Mouse (Mus musculus) embryonic facial prominence, embryonic 13.5 days (tissue): ENCODE measurements around the gene Dock2. TPM values are rescaled to one million over a fixed set of nuclear protein-coding genes. Genes with fewer than 3 reads are reported as not detected.
"Not testable (repeated sequence)": the region's sequence is repeated elsewhere in the genome, so short reads cannot be mapped to it uniquely, and the experiment has no call there.

ENCODE experiments used
- ATAC-seq: fragments of 200-750 bp; cut with Nextera tagmentation; 2 replicates; pipeline ENCODE4 v1.8.0; 2017; ENCODE audit warnings: low read depth; ENCODE audit not compliant: insufficient number of reproducible peaks, insufficient read depth, low FRiP score, low TSS enrichment
- H3K27ac ChIP-seq: fragments of 300-500 bp; sonication (generic); 2 replicates; pipeline ENCODE4 v1.5.1; 2015; ENCODE audit warnings: moderate library complexity, mild to moderate bottlenecking, inconsistent platforms
- H3K27me3 ChIP-seq: fragments of 300-500 bp; sonication (generic); 2 replicates; pipeline ENCODE4 v1.6.1; 2015; ENCODE audit warnings: mild to moderate bottlenecking, inconsistent platforms
- H3K36me3 ChIP-seq: fragments of 300-500 bp; sonication (generic); 2 replicates; pipeline ENCODE4 v1.6.1; 2015; ENCODE audit warnings: mild to moderate bottlenecking, inconsistent platforms
- H3K4me1 ChIP-seq: fragments of 300-500 bp; sonication (generic); 2 replicates; pipeline ENCODE4 v1.6.1; 2015; ENCODE audit warnings: inconsistent platforms
- H3K4me2 ChIP-seq: fragments of 300-500 bp; sonication (generic); 2 replicates; pipeline ENCODE4 v1.6.1; 2015; ENCODE audit warnings: moderate library complexity, mild to moderate bottlenecking, inconsistent platforms
- H3K4me3 ChIP-seq: fragments of 300-500 bp; sonication (generic); 2 replicates; pipeline ENCODE4 v1.5.1; 2015; ENCODE audit warnings: mild to moderate bottlenecking, inconsistent platforms
- H3K9ac ChIP-seq: fragments of 300-500 bp; sonication (generic); 2 replicates; pipeline ENCODE4 v1.6.1; 2015; ENCODE audit warnings: mild to moderate bottlenecking, inconsistent platforms
- H3K9me3 ChIP-seq: fragments of 300-500 bp; sonication (generic); 2 replicates; pipeline ENCODE4 v1.6.1; 2016; ENCODE audit warnings: inconsistent platforms
- WGBS: fragments of 180-500 bp; shearing (Covaris S2); methylation state at CpG from one replicate; pipeline ENCODE4 v1.1.7; 2015; ENCODE audit warnings: mixed read lengths; 5-methylcytosine and 5-hydroxymethylcytosine counted together
- polyA plus RNA-seq: library from polyadenylated mRNA; unstranded; fragments of >200 nt; fragmentation: Nextera tagmentation; extraction: Ambion mirVana; gene quantifications from 2 replicates; pipeline ENCODE4 v1.2.1, GENCODE M21; 2015

The Dock2 gene
- polyA plus RNA-seq, 1 experiment from 2014 or later = 0.98 TPM

GRCm38 (mm10) chr11:34228758-34229364, 554.8 kb downstream of the Dock2 start:
- Histone ChIP-seq H3K9ac (no peak overlapping the region), H3K27ac (no peak overlapping the region), H3K4me2 (no peak overlapping the region), H3K36me3 (no peaks in the 10 kb centered on the region), H3K4me3 (no peak overlapping the region), H3K4me1 (no peaks in the 10 kb centered on the region), H3K27me3 (no peaks in the 10 kb centered on the region), H3K9me3 (no peaks in the 10 kb centered on the region)
- WGBS = 38% methylated on average over 6 of the region's 6 CpGs
- no peak for ATAC-seq

- no peaks in the 10 kb centered on the region for H3K27me3 ChIP-seq
- ATAC-seq = no peak
- H3K9ac ChIP-seq = no peak overlapping the region
- H3K4me3 ChIP-seq = no peak overlapping the region
- no peaks in the 10 kb centered on the region for H3K4me1 ChIP-seq
- no peaks in the 10 kb centered on the region for H3K36me3 ChIP-seq
- H3K4me2 ChIP-seq = no peak overlapping the region
- H3K27ac ChIP-seq = no peak overlapping the region
- no peaks in the 10 kb centered on the region for H3K9me3 ChIP-seq
- 59% methylated on average over 1 of the region's 1 CpGs for WGBS
Measured at GRCm38 (mm10) chr11:34227180-34227579, 556.5 kb downstream of the Dock2 start.

GRCm38 (mm10) chr11:34220596-34220995, 563.1 kb downstream of the Dock2 start:
- not testable (repeated sequence) for H3K27ac ChIP-seq, H3K4me3 ChIP-seq, H3K9me3 ChIP-seq, ATAC-seq, H3K36me3 ChIP-seq, H3K27me3 ChIP-seq, H3K4me2 ChIP-seq, H3K4me1 ChIP-seq, H3K9ac ChIP-seq
- 93% methylated on average over 4 of the region's 4 CpGs for WGBS

DNA sequence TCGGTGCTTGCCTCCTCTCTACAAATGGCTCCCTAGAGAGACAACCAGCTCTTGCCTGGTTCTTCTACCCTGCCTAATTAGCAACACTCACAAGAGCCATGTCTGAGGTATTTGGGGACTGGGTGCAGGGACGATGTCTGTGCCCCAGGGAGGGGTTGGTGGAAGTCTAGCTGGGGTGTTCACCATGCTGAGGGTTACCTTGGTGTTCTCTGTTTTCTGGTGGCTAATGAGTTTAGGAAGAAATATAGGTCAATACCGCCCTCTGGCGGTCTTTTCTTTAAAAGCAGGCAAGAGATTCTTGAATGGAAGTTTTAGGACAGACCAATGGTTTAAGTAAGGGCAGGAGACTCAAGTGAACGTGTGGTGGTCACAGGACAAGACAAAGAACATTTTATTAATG, 570.8 kb downstream of the Dock2 start:
- H3K4me1 ChIP-seq = no peaks in the 10 kb centered on the region
- no peaks in the 10 kb centered on the region for H3K36me3 ChIP-seq
- no peak for ATAC-seq
- H3K4me3 ChIP-seq = no peak overlapping the region
- 17% methylated on average over 5 of the region's 5 CpGs for WGBS
- no peak overlapping the region for H3K27ac ChIP-seq
- no peak overlapping the region for H3K9ac ChIP-seq
- H3K9me3 ChIP-seq = no peaks in the 10 kb centered on the region
- no peak overlapping the region for H3K4me2 ChIP-seq
- H3K27me3 ChIP-seq = no peaks in the 10 kb centered on the region

DNA sequence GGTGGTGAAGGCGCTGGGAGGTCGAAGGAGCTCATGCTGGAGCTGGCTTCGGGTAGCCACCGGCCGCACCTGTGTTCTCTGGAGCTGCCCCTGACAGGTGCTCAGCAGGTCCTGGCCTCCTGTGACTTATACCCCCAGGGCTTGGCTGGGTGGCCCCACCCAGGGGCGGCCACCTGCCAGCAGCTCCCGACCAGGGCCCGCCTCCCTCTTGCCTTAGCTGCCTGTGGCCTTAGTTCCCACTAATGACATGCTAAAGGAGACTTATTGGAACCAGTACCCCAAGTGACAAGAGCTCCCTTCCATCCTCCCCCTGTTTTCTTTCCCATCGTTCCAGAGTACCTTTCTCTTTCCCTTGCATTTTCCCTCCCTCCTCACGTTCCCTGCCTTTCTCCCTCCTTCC, 575.7 kb downstream of the Dock2 start, which contains the start of gene Foxi1:
Foxi1 (minus strand) TSS at position 101 of the 400 bp plus-strand sequence.
- no peaks in the 10 kb centered on the region for H3K27me3 ChIP-seq
- H3K9me3 ChIP-seq = no peaks in the 10 kb centered on the region
- ATAC-seq = no peak
- H3K4me1 ChIP-seq = no peaks in the 10 kb centered on the region
- no peak within 1 kb of the TSS for H3K9ac ChIP-seq
- 66% methylated on average over 10 of the region's 10 CpGs for WGBS
- H3K27ac ChIP-seq = no peak within 1 kb of the TSS
- no peak within 1 kb of the TSS for H3K4me2 ChIP-seq
- no peaks in the 10 kb centered on the region for H3K36me3 ChIP-seq
- no peak within 1 kb of the TSS for H3K4me3 ChIP-seq

- 55% methylated on average over 1 of the region's 1 CpGs for WGBS
- Histone ChIP-seq H3K4me2 (no peak overlapping the region), H3K4me3 (no peak overlapping the region), H3K9me3 (no peaks in the 10 kb centered on the region), H3K9ac (no peak overlapping the region), H3K36me3 (no peaks in the 10 kb centered on the region), H3K27me3 (no peaks in the 10 kb centered on the region), H3K4me1 (no peaks in the 10 kb centered on the region), H3K27ac (no peak overlapping the region)
- ATAC-seq = no peak
Measured at GRCm38 (mm10) chr11:34202769-34203168, 580.9 kb downstream of the Dock2 start.

- no peak overlapping the region for H3K4me3 ChIP-seq
- H3K4me2 ChIP-seq = no peak overlapping the region
- no peaks in the 10 kb centered on the region for H3K27me3 ChIP-seq
- no peaks in the 10 kb centered on the region for H3K36me3 ChIP-seq
- no peaks in the 10 kb centered on the region for H3K4me1 ChIP-seq
- 28% methylated on average over 3 of the region's 3 CpGs for WGBS
- no peaks in the 10 kb centered on the region for H3K9me3 ChIP-seq
- H3K9ac ChIP-seq = no peak overlapping the region
- H3K27ac ChIP-seq = no peak overlapping the region
- no peak for ATAC-seq
Measured at GRCm38 (mm10) chr11:34195142-34195541, 588.5 kb downstream of the Dock2 start.

GRCm38 (mm10) chr11:34194158-34194941, 589.3 kb downstream of the Dock2 start:
- H3K36me3 ChIP-seq = no peaks in the 10 kb centered on the region
- no peak overlapping the region for H3K4me2 ChIP-seq
- H3K27me3 ChIP-seq = no peaks in the 10 kb centered on the region
- H3K27ac ChIP-seq = no peak overlapping the region
- no peak overlapping the region for H3K9ac ChIP-seq
- no peaks in the 10 kb centered on the region for H3K9me3 ChIP-seq
- no peak overlapping the region for H3K4me3 ChIP-seq
- ATAC-seq = no peak
- WGBS = 63% methylated on average over 9 of the region's 9 CpGs
- no peaks in the 10 kb centered on the region for H3K4me1 ChIP-seq

DNA sequence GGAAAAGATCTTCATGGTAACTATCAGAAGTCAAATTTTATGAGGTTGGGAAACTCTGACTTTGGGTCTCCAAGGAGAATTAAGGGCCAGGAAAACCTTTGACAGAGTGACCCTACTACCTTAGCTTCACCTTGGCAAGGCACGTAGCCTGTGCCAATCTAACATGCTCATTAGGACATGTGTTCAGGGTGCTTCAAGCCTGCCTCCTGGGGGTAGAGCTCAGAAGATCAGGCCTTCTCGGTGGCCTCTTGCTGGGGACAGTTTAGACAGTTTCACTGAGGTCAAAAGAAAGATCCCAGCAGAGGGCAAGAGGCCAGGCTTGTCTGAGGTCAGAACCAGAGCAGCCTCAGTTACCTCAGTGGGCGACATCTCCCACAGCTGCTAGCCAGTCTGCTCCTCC, 590.0 kb downstream of the Dock2 start:
- H3K4me2 ChIP-seq = no peak overlapping the region

GRCm38 (mm10) chr11:34184266-34184665, 599.4 kb downstream of the Dock2 start:
- no peak overlapping the region for H3K4me3 ChIP-seq
- 0 out of 2 replicates have a peak, but pooled peaks cover 3% of the 10 kb centered on the region for H3K4me1 ChIP-seq
- no peaks in the 10 kb centered on the region for H3K27me3 ChIP-seq
- 78% methylated on average over 2 of the region's 2 CpGs for whole genome bisulfite sequencing
- no peak for ATAC-seq
- no peak overlapping the region for H3K9ac ChIP-seq
- no peaks in the 10 kb centered on the region for H3K36me3 ChIP-seq
- H3K9me3 ChIP-seq = no peaks in the 10 kb centered on the region
- H3K27ac ChIP-seq = no peak overlapping the region
- H3K4me2 ChIP-seq = no peak overlapping the region

More for the DNA sequence above, 590.0 kb downstream of the Dock2 start:
- no peaks in the 10 kb centered on the region for H3K9me3 ChIP-seq
- WGBS = 36% methylated on average over 3 of the region's 3 CpGs
- no peak overlapping the region for H3K27ac ChIP-seq
- no peaks in the 10 kb centered on the region for H3K27me3 ChIP-seq
- H3K4me1 ChIP-seq = no peaks in the 10 kb centered on the region
- H3K4me3 ChIP-seq = no peak overlapping the region
- H3K9ac ChIP-seq = no peak overlapping the region
- no peak for ATAC-seq
- H3K36me3 ChIP-seq = no peaks in the 10 kb centered on the region

GRCm38 (mm10) chr11:34181214-34182117, 602.2 kb downstream of the Dock2 start:
- H3K4me2 ChIP-seq = no peak overlapping the region
- H3K4me3 ChIP-seq = no peak overlapping the region
- 22% methylated on average over 8 of the region's 8 CpGs for WGBS
- H3K27me3 ChIP-seq = no peaks in the 10 kb centered on the region
- no peak overlapping the region for H3K9ac ChIP-seq
- peak; percentile 71; the same call in 1 of the 2 replicates for ATAC-seq
- no peaks in the 10 kb centered on the region for H3K36me3 ChIP-seq
- H3K4me1 ChIP-seq = 0 out of 2 replicates have a peak, but pooled peaks cover 3% of the 10 kb centered on the region
- no peak overlapping the region for H3K27ac ChIP-seq
- H3K9me3 ChIP-seq = no peaks in the 10 kb centered on the region
